Mouse (Mus musculus) heart, postnatal 0 days (tissue): Measurements from ENCODE around the gene Cdk14.

Experiments used
- CTCF ChIP-seq: IDR thresholded peaks from 2 replicates; pipeline ENCODE4 v1.5.1; 2016; ENCODE audit warnings: antibody characterized with exemption, control low read depth, low read depth
- EP300 ChIP-seq: IDR thresholded peaks from 2 replicates; pipeline ENCODE4 v1.6.1; 2016; ENCODE audit warnings: antibody characterized with exemption, low read depth

DNA sequence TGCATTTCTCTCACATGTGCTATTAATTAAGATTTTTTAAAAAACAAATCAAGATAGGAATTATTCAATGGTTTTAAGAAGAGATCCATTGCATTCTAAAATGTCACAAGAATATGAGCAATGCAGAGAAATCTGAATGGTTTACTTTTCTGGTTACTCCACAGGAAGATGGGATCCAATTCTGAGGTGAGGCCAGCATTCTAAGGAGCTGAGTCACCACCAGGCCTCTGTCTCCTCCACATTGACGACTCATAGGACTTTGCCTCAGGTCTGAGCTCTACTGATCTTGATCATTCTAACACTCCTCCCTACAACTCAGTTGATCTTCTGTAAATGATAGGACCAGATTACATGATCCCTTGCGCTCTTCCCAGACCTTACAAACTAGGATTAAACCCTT, 239.4 kb downstream of the Cdk14 start:
- no peak for TF ChIP-seq CTCF
- no peak for TF ChIP-seq EP300
